Mouse (Mus musculus) lung, postnatal 0 days (tissue): ENCODE data around the gene Sergef. TPM values are rescaled to one million over a fixed set of nuclear protein-coding genes. Genes with fewer than 3 reads are reported as not detected.

Experiments
- ATAC-seq: fragments of 200-750 bp; cut with Nextera tagmentation; 2 replicates; pipeline ENCODE4 v1.8.0; 2017; ENCODE audit warnings: moderate library complexity
- DNase-seq: peaks from one replicate; pipeline ENCODE4 v3.0.0-alpha.2; 2016; ENCODE audit warnings: low spot score
- H3K27ac ChIP-seq: fragments of 300-500 bp; sonication (generic); 2 replicates; pipeline ENCODE4 v1.5.1; 2014; ENCODE audit warnings: antibody characterized with exemption, mild to moderate bottlenecking, low read length, mixed read lengths
- H3K27me3 ChIP-seq: fragments of 300-500 bp; sonication (generic); replicated peaks from 2 replicates; pipeline ENCODE4 v1.6.1; 2014; ENCODE audit warnings: low read length, mixed read lengths; ENCODE audit not compliant: insufficient read depth
- H3K36me3 ChIP-seq: fragments of 300-500 bp; sonication (generic); 2 replicates; pipeline ENCODE4 v1.6.1; 2014; ENCODE audit warnings: low read length, mixed read lengths; ENCODE audit not compliant: insufficient read depth
- H3K4me1 ChIP-seq: fragments of 300-500 bp; sonication (generic); 2 replicates; pipeline ENCODE4 v1.6.1; 2014; ENCODE audit warnings: antibody characterized with exemption, low read depth, low read length, mixed read lengths; ENCODE audit not compliant: insufficient read depth
- H3K4me2 ChIP-seq: fragments of 300-500 bp; sonication (generic); replicated peaks from 2 replicates; pipeline ENCODE4 v1.6.1; 2014; ENCODE audit warnings: low read depth, mild to moderate bottlenecking, low read length, moderate library complexity, mixed read lengths
- H3K4me3 ChIP-seq: fragments of 300-500 bp; sonication (generic); 2 replicates; pipeline ENCODE4 v1.5.1; 2014; ENCODE audit warnings: low read depth, low read length
- H3K9ac ChIP-seq: fragments of 300-500 bp; sonication (generic); replicated peaks from 2 replicates; pipeline ENCODE4 v1.6.1; 2014; ENCODE audit warnings: low read depth, mild to moderate bottlenecking
- H3K9me3 ChIP-seq: fragments of 300-500 bp; sonication (generic); 2 replicates; pipeline ENCODE4 v1.6.1; 2016; ENCODE audit warnings: low read length, mixed read lengths
- CTCF ChIP-seq: IDR thresholded peaks from 2 replicates; pipeline ENCODE4 v1.5.1; 2016; ENCODE audit warnings: antibody characterized with exemption, mild to moderate bottlenecking
- EP300 ChIP-seq: IDR thresholded peaks from 2 replicates; pipeline ENCODE4 v1.6.1; 2016; ENCODE audit warnings: antibody characterized with exemption, mild to moderate bottlenecking, control low read depth
- WGBS: fragments of 180-500 bp; shearing (Covaris S2); extraction: QIAGEN DNeasy Blood & Tissue Kit; methylation state at CpG from one replicate; pipeline ENCODE4 v1.1.7; 2014; 5-methylcytosine and 5-hydroxymethylcytosine counted together
- polyA plus RNA-seq: library from polyadenylated mRNA; unstranded; fragments of >200 nt; fragmentation: Nextera tagmentation; extraction: Ambion mirVana; gene quantifications from 2 replicates; pipeline ENCODE4 v1.2.1, GENCODE M21; 2015

The Sergef gene
- polyA plus RNA-seq, 1 experiment from 2014 or later, result 7.2 TPM

DNA sequence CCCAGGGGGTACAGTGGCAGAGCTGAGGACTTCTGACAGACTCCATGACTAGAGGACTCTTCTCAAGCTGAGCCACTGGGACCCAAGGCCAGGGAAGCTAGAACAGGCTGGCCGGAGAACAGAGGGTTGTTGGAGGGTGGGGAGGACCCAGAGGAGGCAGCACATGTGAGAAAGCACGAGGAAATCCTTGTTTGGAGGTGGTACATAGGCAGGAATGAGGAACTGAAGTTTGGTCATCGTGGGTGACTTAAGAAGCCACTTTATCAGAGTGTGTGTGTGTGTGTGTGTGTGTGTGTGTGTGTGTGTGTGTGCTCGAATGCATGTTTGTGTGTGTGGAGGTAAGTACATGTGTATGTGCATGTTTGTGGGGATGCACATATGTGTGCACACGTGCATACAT lies 108.3 kb downstream of the Sergef start:
- Histone ChIP-seq H3K4me3 (no peak overlapping the region), H3K36me3 (no peaks in the 10 kb centered on the region), H3K4me1 (no peaks in the 10 kb centered on the region), H3K9me3 (no peaks in the 10 kb centered on the region), H3K9ac (no peak overlapping the region), H3K27ac (no peak overlapping the region), H3K4me2 (no peak overlapping the region), H3K27me3 (no peaks in the 10 kb centered on the region)
- TF ChIP-seq EP300 (no peak), CTCF (no peak)
- 72% methylated on average over 5 of the region's 5 CpGs for WGBS
- ATAC-seq (no peak), DNase-seq (no peak)

DNA sequence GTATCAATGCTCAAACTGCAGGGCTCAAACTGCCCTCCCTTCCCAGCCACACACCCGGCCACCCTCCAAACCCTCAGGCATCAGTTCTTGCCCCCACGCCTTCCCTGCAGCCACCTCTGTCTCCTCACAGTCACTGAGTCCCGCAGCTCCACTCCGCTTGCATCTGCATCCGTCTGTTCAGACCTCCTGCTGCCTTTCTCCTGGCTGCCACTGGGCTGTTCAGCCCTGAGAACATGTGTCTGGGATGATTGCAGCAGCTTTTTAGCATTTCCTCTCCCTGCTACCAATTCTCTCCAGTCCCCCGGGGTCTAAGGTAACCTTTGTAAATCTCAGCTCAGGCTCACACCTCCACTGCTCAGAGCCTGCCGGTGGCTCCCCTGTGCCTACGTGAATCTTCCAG lies 109.7 kb downstream of the Sergef start:
- TF ChIP-seq CTCF (no peak), EP300 (no peak)
- H3K27ac ChIP-seq, result no peak overlapping the region
- no peaks in the 10 kb centered on the region for H3K36me3 ChIP-seq
- DNase-seq, result no peak
- no peaks in the 10 kb centered on the region for H3K9me3 ChIP-seq
- no peaks in the 10 kb centered on the region for H3K4me1 ChIP-seq
- H3K4me2 ChIP-seq, result no peak overlapping the region
- 62% methylated on average over 8 of the region's 8 CpGs for WGBS
- H3K27me3 ChIP-seq, result no peaks in the 10 kb centered on the region
- H3K4me3 ChIP-seq, result no peak overlapping the region
- ATAC-seq, result no peak
- no peak overlapping the region for H3K9ac ChIP-seq

DNA sequence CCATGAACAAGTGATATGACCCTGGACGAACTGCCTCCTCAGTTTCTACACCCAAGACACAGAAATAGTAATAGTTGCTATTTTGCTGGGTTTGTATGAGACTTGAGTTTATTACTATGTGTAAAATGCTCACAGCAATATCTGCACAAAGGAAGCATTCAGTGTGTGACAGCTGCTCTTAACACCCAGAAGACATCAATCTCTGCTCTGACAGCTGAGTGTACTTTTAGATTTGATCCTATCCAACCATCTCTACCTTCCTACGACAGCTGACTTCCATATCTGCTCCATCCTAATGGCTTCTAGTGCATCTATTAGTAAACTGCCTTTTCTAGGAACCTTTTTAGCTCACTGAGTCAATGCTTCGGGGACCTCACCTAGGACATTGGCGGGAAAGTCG lies 110.3 kb downstream of the Sergef start:
- Histone ChIP-seq H3K4me1 (no peaks in the 10 kb centered on the region), H3K9ac (no peak overlapping the region), H3K27ac (no peak overlapping the region), H3K36me3 (no peaks in the 10 kb centered on the region), H3K27me3 (no peaks in the 10 kb centered on the region), H3K4me3 (no peak overlapping the region), H3K9me3 (no peaks in the 10 kb centered on the region), H3K4me2 (no peak overlapping the region)
- WGBS, result 84% methylated on average over 5 of the region's 5 CpGs
- TF ChIP-seq CTCF (no peak), EP300 (no peak)
- ATAC-seq, result no peak
- DNase-seq, result no peak

DNA sequence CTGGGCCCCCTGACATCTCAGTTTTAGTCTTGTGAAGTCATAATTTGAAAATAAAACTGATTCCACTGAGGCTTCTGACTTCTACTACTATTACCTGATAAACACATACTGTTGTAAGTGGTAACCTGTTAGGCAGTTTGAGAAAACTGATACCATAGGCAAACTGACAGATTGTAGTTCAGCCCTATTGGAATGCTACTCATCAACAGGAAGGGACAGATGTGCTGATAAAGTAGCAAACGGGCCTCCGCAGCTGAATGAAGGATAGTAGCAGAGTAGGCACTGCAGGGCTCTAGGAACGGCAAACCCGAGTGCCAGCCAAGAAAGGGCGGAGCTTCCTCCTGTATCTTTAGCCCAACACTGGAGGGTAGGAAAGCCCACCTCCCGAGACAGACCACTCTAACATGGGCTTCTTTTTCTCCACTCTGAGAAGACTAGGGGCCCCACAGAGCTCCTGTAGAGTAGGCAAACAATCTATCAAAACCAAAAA lies 112.9 kb downstream of the Sergef start:
- Histone ChIP-seq H3K27me3 (no peaks in the 10 kb centered on the region), H3K4me3 (no peak overlapping the region), H3K4me1 (no peaks in the 10 kb centered on the region), H3K27ac (no peak overlapping the region), H3K4me2 (no peak overlapping the region), H3K9ac (no peak overlapping the region), H3K36me3 (no peaks in the 10 kb centered on the region), H3K9me3 (no peaks in the 10 kb centered on the region)
- no peak for ATAC-seq
- no peak for DNase-seq
- 31% methylated on average over 6 of the region's 6 CpGs for WGBS
- TF ChIP-seq CTCF (no peak), EP300 (no peak)

DNA sequence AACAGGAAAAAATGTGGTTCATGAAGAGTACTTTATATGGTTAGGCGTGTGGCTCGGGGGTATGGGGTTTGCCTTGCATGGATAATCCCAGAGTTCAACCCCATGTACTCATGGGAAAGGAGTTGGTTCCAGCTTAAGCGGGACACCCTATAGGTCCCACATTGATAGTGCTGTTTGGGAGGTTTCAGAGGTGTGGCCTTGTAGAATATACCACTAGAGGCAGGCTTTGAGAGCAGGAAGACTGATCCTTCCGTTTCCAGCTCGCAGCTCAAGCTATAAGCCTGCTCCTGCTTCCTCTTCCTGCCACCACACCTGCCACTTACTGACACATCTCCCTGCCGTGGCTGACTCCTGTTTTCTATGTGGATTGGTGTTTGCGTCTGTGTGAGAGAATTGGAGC lies 116.4 kb downstream of the Sergef start:
- TF ChIP-seq CTCF (no peak), EP300 (no peak)
- ATAC-seq, result no peak

DNA sequence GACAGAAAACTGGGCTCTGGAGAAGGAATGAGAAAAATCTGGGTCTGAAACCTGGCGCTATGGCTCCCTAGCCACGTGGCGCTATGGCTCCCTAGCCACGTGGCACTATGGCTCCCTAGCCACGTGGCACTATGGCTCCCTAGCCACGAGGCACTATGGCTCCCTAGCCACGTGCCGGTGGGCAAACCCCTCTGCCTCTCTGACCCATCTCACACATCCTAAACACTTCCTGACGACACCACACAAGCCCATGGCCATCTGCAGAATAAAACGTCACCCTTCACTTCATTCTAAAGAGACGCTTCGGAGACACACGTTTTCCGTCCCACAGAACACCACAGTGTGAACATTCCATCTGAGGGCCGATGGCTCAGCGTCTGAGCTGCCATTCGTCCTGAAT lies 117.8 kb downstream of the Sergef start:
- H3K4me1 ChIP-seq, result no peaks in the 10 kb centered on the region

More for the DNA sequence above, 116.4 kb downstream of the Sergef start:
- no peaks in the 10 kb centered on the region for H3K4me1 ChIP-seq
- no peak overlapping the region for H3K4me2 ChIP-seq
- no peaks in the 10 kb centered on the region for H3K27me3 ChIP-seq
- 66% methylated on average over 7 of the region's 7 CpGs for WGBS
- H3K4me3 ChIP-seq, result no peak overlapping the region
- H3K9ac ChIP-seq, result no peak overlapping the region
- DNase-seq, result no peak
- no peaks in the 10 kb centered on the region for H3K36me3 ChIP-seq
- no peaks in the 10 kb centered on the region for H3K9me3 ChIP-seq
- no peak overlapping the region for H3K27ac ChIP-seq

DNA sequence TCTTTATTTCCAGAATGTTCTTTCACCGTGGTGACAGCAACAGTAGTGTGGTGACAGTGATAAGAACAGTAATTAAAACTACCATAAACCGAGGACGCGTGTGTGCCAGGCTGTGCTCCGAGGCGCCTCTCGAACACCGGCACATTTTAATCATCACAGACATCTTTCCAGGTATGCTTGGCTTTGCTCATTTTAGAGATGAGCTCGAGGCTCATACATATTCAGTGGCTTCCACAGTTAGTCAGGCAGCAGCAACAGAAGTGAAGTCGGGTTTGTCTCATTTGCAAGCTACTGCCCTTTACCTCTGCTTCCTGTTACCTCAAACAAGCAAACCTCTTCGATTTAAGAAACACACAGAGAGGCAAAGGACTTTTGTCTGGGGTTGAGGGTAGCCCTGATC lies 120.5 kb downstream of the Sergef start:
- 75% methylated on average over 11 of the region's 11 CpGs for WGBS
- Histone ChIP-seq H3K4me1 (no peaks in the 10 kb centered on the region), H3K9ac (no peak overlapping the region), H3K4me3 (no peak overlapping the region), H3K36me3 (no peaks in the 10 kb centered on the region), H3K27me3 (no peaks in the 10 kb centered on the region), H3K27ac (no peak overlapping the region), H3K4me2 (no peak overlapping the region), H3K9me3 (no peaks in the 10 kb centered on the region)
- no peak for DNase-seq
- TF ChIP-seq CTCF, result no peak
- no peak for TF ChIP-seq EP300
- ATAC-seq, result no peak

More for the DNA sequence above, 117.8 kb downstream of the Sergef start:
- TF ChIP-seq CTCF, result no peak
- no peak for TF ChIP-seq EP300
- no peak overlapping the region for H3K4me3 ChIP-seq
- no peak overlapping the region for H3K9ac ChIP-seq
- no peak overlapping the region for H3K4me2 ChIP-seq
- no peak for DNase-seq
- 96% methylated on average over 17 of the region's 17 CpGs for WGBS
- H3K9me3 ChIP-seq, result no peaks in the 10 kb centered on the region
- H3K27me3 ChIP-seq, result no peaks in the 10 kb centered on the region
- no peak for ATAC-seq
- H3K27ac ChIP-seq, result no peak overlapping the region
- no peaks in the 10 kb centered on the region for H3K36me3 ChIP-seq
